Mouse (Mus musculus): ENCODE measurements around the gene Fbxo6. TPM values are rescaled to one million over a fixed set of nuclear protein-coding genes. Genes with fewer than 3 reads are reported as not detected.
"Not testable (repeated sequence)": the region's sequence is repeated elsewhere in the genome, so short reads cannot be mapped to it uniquely, and the experiment has no call there.

The Fbxo6 gene
- total RNA-seq (2017) = 10.2 and 11.3 TPM in 2 replicates

- peak; percentile 86 for ATAC-seq (ENCODE audit: extremely low read depth, insufficient number of reproducible peaks, low FRiP score, poor library complexity, severe bottlenecking)
Measured at GRCm38 (mm10) chr4:148151267-148152168, at the start of gene Fbxo6. Fbxo6 (minus strand) TSS chr4:148152140.

- no peak for ATAC-seq (ENCODE audit: extremely low read depth, insufficient number of reproducible peaks, low FRiP score, poor library complexity, severe bottlenecking)
Measured at GRCm38 (mm10) chr4:148198721-148199120, 46.8 kb upstream of the Fbxo6 start.

- no peak for ATAC-seq (ENCODE audit: extremely low read depth, insufficient number of reproducible peaks, low FRiP score, poor library complexity, severe bottlenecking)
Measured at GRCm38 (mm10) chr4:148194400-148194799, 42.5 kb upstream of the Fbxo6 start.

- no peak for ATAC-seq (ENCODE audit: extremely low read depth, insufficient number of reproducible peaks, low FRiP score, poor library complexity, severe bottlenecking)
Measured at GRCm38 (mm10) chr4:148192707-148193245, 40.8 kb upstream of the Fbxo6 start.

- not testable (repeated sequence) for ATAC-seq (ENCODE audit: extremely low read depth, insufficient number of reproducible peaks, low FRiP score, poor library complexity, severe bottlenecking)
Measured at GRCm38 (mm10) chr4:148188767-148189166, 36.8 kb upstream of the Fbxo6 start.

- no peak for ATAC-seq (ENCODE audit: extremely low read depth, insufficient number of reproducible peaks, low FRiP score, poor library complexity, severe bottlenecking)
Measured at GRCm38 (mm10) chr4:148185819-148186218, 33.9 kb upstream of the Fbxo6 start.

GRCm38 (mm10) chr4:148184564-148184963, 32.6 kb upstream of the Fbxo6 start:
- ATAC-seq (ENCODE audit: extremely low read depth, insufficient number of reproducible peaks, low FRiP score, poor library complexity, severe bottlenecking) = no peak

GRCm38 (mm10) chr4:148182363-148182762, 30.4 kb upstream of the Fbxo6 start:
- no peak for ATAC-seq (ENCODE audit: extremely low read depth, insufficient number of reproducible peaks, low FRiP score, poor library complexity, severe bottlenecking)

GRCm38 (mm10) chr4:148181483-148181882, 29.5 kb upstream of the Fbxo6 start:
- ATAC-seq (ENCODE audit: extremely low read depth, insufficient number of reproducible peaks, low FRiP score, poor library complexity, severe bottlenecking) = no peak

GRCm38 (mm10) chr4:148177716-148178115, 25.8 kb upstream of the Fbxo6 start:
- no peak for ATAC-seq (ENCODE audit: extremely low read depth, insufficient number of reproducible peaks, low FRiP score, poor library complexity, severe bottlenecking)

- ATAC-seq (ENCODE audit: extremely low read depth, insufficient number of reproducible peaks, low FRiP score, poor library complexity, severe bottlenecking) = not testable (repeated sequence)
Measured at GRCm38 (mm10) chr4:148176603-148177002, 24.7 kb upstream of the Fbxo6 start.

GRCm38 (mm10) chr4:148174495-148174862, 22.5 kb upstream of the Fbxo6 start:
- ATAC-seq (ENCODE audit: extremely low read depth, insufficient number of reproducible peaks, low FRiP score, poor library complexity, severe bottlenecking) = no peak

- no peak for ATAC-seq (ENCODE audit: extremely low read depth, insufficient number of reproducible peaks, low FRiP score, poor library complexity, severe bottlenecking)
Measured at GRCm38 (mm10) chr4:148173811-148174494, 22.0 kb upstream of the Fbxo6 start.

GRCm38 (mm10) chr4:148171261-148171660, 19.3 kb upstream of the Fbxo6 start:
- no peak for ATAC-seq (ENCODE audit: extremely low read depth, insufficient number of reproducible peaks, low FRiP score, poor library complexity, severe bottlenecking)

GRCm38 (mm10) chr4:148170842-148171241, 18.9 kb upstream of the Fbxo6 start:
- peak; percentile 47 for ATAC-seq (ENCODE audit: extremely low read depth, insufficient number of reproducible peaks, low FRiP score, poor library complexity, severe bottlenecking)

- ATAC-seq (ENCODE audit: extremely low read depth, insufficient number of reproducible peaks, low FRiP score, poor library complexity, severe bottlenecking) = no peak
Measured at GRCm38 (mm10) chr4:148169586-148169985, 17.6 kb upstream of the Fbxo6 start.

GRCm38 (mm10) chr4:148168287-148168686, 16.3 kb upstream of the Fbxo6 start:
- peak; percentile 54 for ATAC-seq (ENCODE audit: extremely low read depth, insufficient number of reproducible peaks, low FRiP score, poor library complexity, severe bottlenecking)

GRCm38 (mm10) chr4:148166986-148167385, 15.0 kb upstream of the Fbxo6 start:
- no peak for ATAC-seq (ENCODE audit: extremely low read depth, insufficient number of reproducible peaks, low FRiP score, poor library complexity, severe bottlenecking)

GRCm38 (mm10) chr4:148166431-148166830, 14.5 kb upstream of the Fbxo6 start:
- ATAC-seq (ENCODE audit: extremely low read depth, insufficient number of reproducible peaks, low FRiP score, poor library complexity, severe bottlenecking) = no peak

- no peak for ATAC-seq (ENCODE audit: extremely low read depth, insufficient number of reproducible peaks, low FRiP score, poor library complexity, severe bottlenecking)
Measured at GRCm38 (mm10) chr4:148165551-148165950, 13.6 kb upstream of the Fbxo6 start.

Measured in neutrophil, adult 5-6 weeks (primary cell).